Mouse (Mus musculus) CD4-positive, CD25-positive, alpha-beta regulatory T cell, adult 9 weeks (primary cell): Measurements from ENCODE around the gene Oscar. TPM values are rescaled to one million over a fixed set of nuclear protein-coding genes. Genes with fewer than 3 reads are reported as not detected.

Source experiments
- polyA plus RNA-seq: library from polyadenylated mRNA; unstranded; fragments of 100-300 nt; shearing (Covaris generic); gene quantifications from one replicate; pipeline ENCODE4 v1.2.1, GENCODE M21; 2017

The Oscar gene
- not detected for polyA plus RNA-seq

GRCm38 (mm10) chr7:3616057-3616388 lies at the start of gene Oscar:
Gene Oscar (minus strand): TSS chr7:3616157.

GRCm38 (mm10) chr7:3665215-3666114 lies 49.5 kb upstream of the Oscar start, which contains the start of gene Leng1:
Gene Leng1 (minus strand): TSS chr7:3665840.

GRCm38 (mm10) chr7:3644672-3645487 lies 28.9 kb upstream of the Oscar start, which contains the start of gene Cnot3:
Gene Cnot3 (plus strand): TSS chr7:3645268.

GRCm38 (mm10) chr7:3629543-3630477 lies 13.9 kb upstream of the Oscar start, which contains the start of the genes Tfpt and Prpf31:
Gene Tfpt (minus strand): TSS chr7:3629929.
Gene Prpf31 (plus strand): TSS chr7:3629985.

GRCm38 (mm10) chr7:3617242-3617995 lies 1.5 kb upstream of the Oscar start, which contains the start of gene Ndufa3:
Gene Ndufa3 (plus strand): TSS chr7:3617373.

Other genes with a start within 250 kb of the Oscar start
- not detected for gene Cacng8, start 225.5 kb downstream of the Oscar start, polyA plus RNA-seq
- gene Cacng6, start 192.0 kb downstream of the Oscar start, polyA plus RNA-seq = not detected
- gene Tarm1, start 113.5 kb downstream of the Oscar start, polyA plus RNA-seq = not detected
- gene Ndufa3, start 1.2 kb upstream of the Oscar start, polyA plus RNA-seq = 559 TPM
- 46.3 TPM for gene Tfpt, start 13.8 kb upstream of the Oscar start, polyA plus RNA-seq
- 98.0 TPM for gene Prpf31, start 13.8 kb upstream of the Oscar start, polyA plus RNA-seq
- gene Cnot3, start 29.1 kb upstream of the Oscar start, polyA plus RNA-seq = 121 TPM
- gene Leng1, start 49.7 kb upstream of the Oscar start, polyA plus RNA-seq = 33.1 TPM
- 6.5 TPM for gene Tmc4, start 61.4 kb upstream of the Oscar start, polyA plus RNA-seq
- gene Tsen34, start 76.7 kb upstream of the Oscar start, polyA plus RNA-seq = 11.5 TPM
- 53.0 TPM for gene Mboat7, start 77.4 kb upstream of the Oscar start, polyA plus RNA-seq
- 2,488 TPM for gene Rps9, start 87.8 kb upstream of the Oscar start, polyA plus RNA-seq
- 0.93 TPM for gene Pirb, start 104.2 kb upstream of the Oscar start, polyA plus RNA-seq
- not detected for gene Gm15448, start 209.5 kb upstream of the Oscar start, polyA plus RNA-seq
- gene Pira2, start 228.9 kb upstream of the Oscar start, polyA plus RNA-seq = 0.32 TPM